Mouse (Mus musculus): ENCODE measurements around the gene Ppp3ca. TPM values are rescaled to one million over a fixed set of nuclear protein-coding genes. Genes with fewer than 3 reads are reported as not detected.

Gene Ppp3ca
- polyA plus RNA-seq, 1 experiment from 2014 or later, result 190 TPM

DNA sequence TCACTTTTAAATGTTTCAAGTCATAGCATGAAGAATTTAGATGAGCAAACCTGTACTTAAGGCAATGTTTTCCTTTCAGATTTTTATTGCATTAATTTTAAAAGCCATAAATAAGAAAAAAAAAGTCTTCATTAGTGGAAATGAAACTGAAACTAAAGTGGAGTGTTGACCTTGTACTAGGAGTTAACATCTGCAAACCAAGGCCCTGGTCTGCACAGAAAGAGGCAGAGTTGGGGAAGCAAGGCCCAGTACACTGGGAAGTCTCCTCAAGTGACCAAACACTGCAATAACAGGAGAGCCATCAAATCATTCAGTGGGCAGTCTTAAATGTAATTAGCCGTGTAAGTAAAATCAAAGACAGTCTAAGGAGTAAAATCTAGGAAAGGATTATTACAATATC, 38.3 kb downstream of the Ppp3ca start:
- Histone ChIP-seq H3K27me3 (replicated peaks) (no peaks in the 10 kb centered on the region), H3K9me3 (replicated peaks) (no peaks in the 10 kb centered on the region), H3K36me3 (no peaks in the 10 kb centered on the region), H3K4me1 (peaks cover 13% of the 10 kb centered on the region; the same call in 1 of the 2 replicates), H3K9ac (replicated peaks) (no peak overlapping the region), H3K4me2 (no peak overlapping the region), H3K4me3 (replicated peaks) (no peak overlapping the region), H3K27ac (replicated peaks) (no peak overlapping the region)
- 11% methylated on average over 1 of the region's 1 CpGs for WGBS
- no peak for ATAC-seq (ENCODE audit: low FRiP score)

DNA sequence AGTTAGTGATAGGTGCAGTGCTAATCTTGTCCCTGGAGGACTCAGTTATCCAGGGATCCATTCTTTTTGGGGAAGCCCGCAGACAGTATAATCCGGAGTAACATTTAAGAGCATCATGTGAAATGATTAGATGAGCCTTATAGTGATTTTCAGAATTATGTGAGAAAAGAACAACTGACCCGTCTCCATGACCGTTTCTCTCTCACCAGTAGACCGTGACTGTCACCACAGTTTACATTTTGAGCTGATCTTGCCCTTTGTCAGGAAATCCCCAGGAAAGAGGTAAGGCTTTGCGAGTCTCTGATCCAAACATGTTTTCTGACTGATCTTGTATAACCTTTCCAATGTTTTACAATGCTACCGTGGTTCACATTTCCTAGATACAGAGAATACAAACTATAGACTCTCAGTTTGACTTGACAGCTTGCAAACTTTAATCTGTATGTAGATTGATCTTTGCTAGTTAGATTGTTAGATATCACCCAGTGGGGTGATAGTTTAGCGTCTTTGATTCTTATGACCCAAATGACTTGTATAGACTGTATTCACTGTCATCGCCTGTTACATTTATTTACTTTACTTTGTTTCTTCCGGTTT, 40.5 kb downstream of the Ppp3ca start:
- no peak overlapping the region for H3K4me3 ChIP-seq (replicated peaks)
- peaks cover 13% of the 10 kb centered on the region; the same call in 1 of the 2 replicates for H3K4me1 ChIP-seq
- no peaks in the 10 kb centered on the region for H3K36me3 ChIP-seq
- WGBS, result 81% methylated on average over 10 of the region's 10 CpGs
- H3K9me3 ChIP-seq (replicated peaks), result no peaks in the 10 kb centered on the region
- H3K27me3 ChIP-seq (replicated peaks), result no peaks in the 10 kb centered on the region
- H3K27ac ChIP-seq (replicated peaks), result no peak overlapping the region
- H3K9ac ChIP-seq (replicated peaks), result no peak overlapping the region
- no peak for ATAC-seq (ENCODE audit: low FRiP score)
- H3K4me2 ChIP-seq, result no peak overlapping the region

DNA sequence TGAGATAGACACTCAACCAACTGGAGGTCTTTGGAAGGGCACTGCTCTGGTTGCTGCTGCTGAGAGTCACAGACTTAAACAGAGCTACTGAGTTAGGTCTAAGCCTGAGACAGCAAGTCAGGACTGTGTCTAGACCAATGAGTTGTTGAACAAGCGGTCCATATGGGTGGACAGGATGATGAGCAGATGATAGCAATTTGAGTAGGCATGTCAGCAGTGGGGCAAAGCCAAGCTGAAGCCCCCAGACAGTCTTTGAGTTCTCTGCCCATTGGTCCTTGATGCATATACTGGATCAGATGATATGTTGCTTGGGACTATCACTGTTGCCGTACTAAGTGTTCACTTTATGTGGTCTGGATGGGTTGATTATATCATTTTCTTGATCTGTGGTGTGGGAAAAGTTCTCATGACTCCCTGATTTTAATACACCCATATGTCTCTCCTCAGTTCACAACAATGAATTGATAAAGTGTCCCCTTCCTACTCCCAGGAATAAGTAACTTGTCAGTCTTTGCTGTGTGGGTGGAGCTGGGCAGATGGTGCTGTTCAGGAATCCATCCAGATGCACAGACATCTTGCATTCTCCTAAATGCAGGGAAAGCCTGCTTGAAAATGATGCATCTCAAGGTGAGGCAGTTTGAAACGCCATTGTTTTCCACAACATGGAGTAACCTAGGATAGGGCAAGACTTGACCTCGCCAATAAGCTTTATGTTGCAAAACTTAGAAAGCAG, 44.5 kb downstream of the Ppp3ca start:
- H3K4me2 ChIP-seq, result no peak overlapping the region
- no peaks in the 10 kb centered on the region for H3K9me3 ChIP-seq (replicated peaks)
- no peaks in the 10 kb centered on the region for H3K27me3 ChIP-seq (replicated peaks)
- H3K9ac ChIP-seq (replicated peaks), result no peak overlapping the region
- no peak overlapping the region for H3K27ac ChIP-seq (replicated peaks)
- H3K4me3 ChIP-seq (replicated peaks), result no peak overlapping the region
- H3K36me3 ChIP-seq, result no peaks in the 10 kb centered on the region
- peaks cover 4% of the 10 kb centered on the region for H3K4me1 ChIP-seq
- WGBS, result 90% methylated on average over 4 of the region's 4 CpGs
- ATAC-seq (ENCODE audit: low FRiP score), result no peak

DNA sequence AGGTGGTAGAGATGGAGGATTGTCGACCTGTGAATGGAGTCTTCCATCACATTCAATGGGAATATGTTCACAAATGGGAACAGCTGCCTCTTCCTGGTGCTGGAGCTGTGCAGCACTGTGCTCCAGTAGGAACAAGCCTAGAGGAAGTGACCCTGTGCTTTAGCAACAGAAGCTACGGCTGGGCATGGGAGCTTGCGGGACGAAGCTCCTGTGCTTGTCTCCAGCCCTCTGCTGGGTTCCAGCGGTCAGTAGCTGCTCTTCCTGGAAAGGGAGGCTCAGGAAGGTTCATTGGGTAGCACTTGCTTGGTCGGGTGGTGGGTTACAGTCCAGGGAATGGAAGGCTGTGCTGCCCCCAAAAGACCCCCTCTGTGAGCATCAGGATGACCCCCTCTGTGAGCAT, 46.3 kb downstream of the Ppp3ca start:
- no peak for ATAC-seq (ENCODE audit: low FRiP score)

DNA sequence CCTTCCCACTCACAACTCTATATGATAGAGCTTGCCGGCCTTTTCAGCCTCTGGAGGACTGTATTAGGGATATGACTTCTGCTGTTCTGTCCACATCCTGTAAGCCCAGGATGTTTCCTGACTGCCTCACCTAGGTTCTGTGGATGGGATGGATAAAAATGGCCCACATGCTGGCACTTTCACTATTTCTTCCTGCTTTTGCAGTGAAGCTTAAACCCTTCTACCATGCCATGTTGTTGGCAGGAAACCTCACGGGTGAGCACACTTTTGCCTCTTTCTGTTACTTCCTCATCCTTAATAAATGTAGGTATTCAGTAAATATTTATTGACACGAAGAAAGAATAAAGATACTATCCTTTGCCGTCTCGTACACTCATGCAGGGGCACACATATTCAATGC, 48.5 kb downstream of the Ppp3ca start:
- 87% methylated on average over 5 of the region's 5 CpGs for WGBS
- no peaks in the 10 kb centered on the region for H3K36me3 ChIP-seq
- no peak for ATAC-seq (ENCODE audit: low FRiP score)
- no peak overlapping the region for H3K9ac ChIP-seq (replicated peaks)
- no peak overlapping the region for H3K4me3 ChIP-seq (replicated peaks)
- no peak overlapping the region for H3K4me2 ChIP-seq
- H3K27ac ChIP-seq (replicated peaks), result no peak overlapping the region
- H3K27me3 ChIP-seq (replicated peaks), result no peaks in the 10 kb centered on the region
- H3K9me3 ChIP-seq (replicated peaks), result no peaks in the 10 kb centered on the region
- H3K4me1 ChIP-seq, result peaks cover 22% of the 10 kb centered on the region

More for the DNA sequence above, 46.3 kb downstream of the Ppp3ca start:
- H3K4me2 ChIP-seq, result no peak overlapping the region
- H3K27me3 ChIP-seq (replicated peaks), result no peaks in the 10 kb centered on the region
- H3K9ac ChIP-seq (replicated peaks), result no peak overlapping the region
- no peak overlapping the region for H3K4me3 ChIP-seq (replicated peaks)
- no peaks in the 10 kb centered on the region for H3K9me3 ChIP-seq (replicated peaks)
- 91% methylated on average over 6 of the region's 6 CpGs for WGBS
- peaks cover 17% of the 10 kb centered on the region for H3K4me1 ChIP-seq
- H3K36me3 ChIP-seq, result no peaks in the 10 kb centered on the region
- H3K27ac ChIP-seq (replicated peaks), result no peak overlapping the region

DNA sequence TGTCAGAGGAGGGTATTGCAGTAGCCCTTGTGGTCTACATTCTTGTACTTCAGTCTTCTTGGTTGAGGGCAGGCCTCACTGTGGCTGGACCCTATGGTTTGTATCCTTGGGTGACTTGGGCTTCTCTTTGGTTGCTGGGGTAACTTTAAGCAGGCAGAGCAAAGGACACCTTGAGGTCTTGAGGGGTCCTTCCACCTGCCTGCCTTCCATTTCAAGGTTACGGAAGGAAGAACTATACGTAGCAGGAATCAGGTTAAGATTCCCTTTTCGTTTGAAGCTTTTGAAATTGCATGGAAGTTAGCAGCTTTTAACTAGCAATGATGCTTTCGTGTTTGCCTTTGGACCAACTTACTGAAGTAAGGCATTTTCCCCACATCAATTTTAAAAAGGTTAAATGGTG, 51.3 kb downstream of the Ppp3ca start:
- H3K9ac ChIP-seq (replicated peaks), result no peak overlapping the region
- H3K27ac ChIP-seq (replicated peaks), result no peak overlapping the region
- H3K4me2 ChIP-seq, result no peak overlapping the region
- no peaks in the 10 kb centered on the region for H3K27me3 ChIP-seq (replicated peaks)
- H3K36me3 ChIP-seq, result no peaks in the 10 kb centered on the region
- WGBS, result 92% methylated on average over 4 of the region's 4 CpGs
- no peak for ATAC-seq (ENCODE audit: low FRiP score)
- peaks cover 31% of the 10 kb centered on the region for H3K4me1 ChIP-seq
- H3K4me3 ChIP-seq (replicated peaks), result no peak overlapping the region
- no peaks in the 10 kb centered on the region for H3K9me3 ChIP-seq (replicated peaks)

DNA sequence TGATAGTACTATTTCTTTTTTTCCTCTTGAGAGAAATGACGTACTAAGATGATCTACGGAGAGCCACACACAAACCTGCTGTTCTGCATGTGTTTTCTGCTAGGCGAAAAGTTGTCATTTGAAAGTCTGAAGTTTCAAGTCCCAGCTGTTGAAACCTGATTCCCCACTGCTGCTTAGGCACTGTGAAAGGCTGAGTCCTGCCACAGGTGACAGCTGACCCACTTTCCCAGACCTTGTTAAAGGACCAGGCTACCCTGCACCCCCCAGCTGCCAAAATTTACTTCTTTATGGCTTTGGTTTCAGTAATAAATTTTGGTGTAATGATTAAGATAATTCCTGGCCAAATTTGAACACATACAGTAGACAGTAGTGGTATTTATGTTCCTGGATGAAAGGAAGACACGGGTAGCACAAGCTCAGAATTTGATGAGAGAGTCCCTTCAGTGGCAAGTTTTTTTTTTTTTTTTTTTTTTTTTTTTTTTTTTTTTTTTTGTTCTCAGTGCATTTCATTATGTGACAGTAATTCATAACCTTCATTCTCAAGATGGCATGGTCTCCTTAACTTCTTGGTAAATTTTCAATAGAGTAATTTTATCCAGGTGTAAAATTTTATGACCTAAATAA, 52.0 kb downstream of the Ppp3ca start:
- H3K27ac ChIP-seq (replicated peaks), result no peak overlapping the region
- H3K9ac ChIP-seq (replicated peaks), result no peak overlapping the region
- H3K4me2 ChIP-seq, result no peak overlapping the region
- H3K4me1 ChIP-seq, result peaks cover 30% of the 10 kb centered on the region
- no peaks in the 10 kb centered on the region for H3K9me3 ChIP-seq (replicated peaks)
- H3K4me3 ChIP-seq (replicated peaks), result no peak overlapping the region
- no peak for ATAC-seq (ENCODE audit: low FRiP score)
- no peaks in the 10 kb centered on the region for H3K36me3 ChIP-seq
- 72% methylated on average over 4 of the region's 4 CpGs for WGBS
- no peaks in the 10 kb centered on the region for H3K27me3 ChIP-seq (replicated peaks)

DNA sequence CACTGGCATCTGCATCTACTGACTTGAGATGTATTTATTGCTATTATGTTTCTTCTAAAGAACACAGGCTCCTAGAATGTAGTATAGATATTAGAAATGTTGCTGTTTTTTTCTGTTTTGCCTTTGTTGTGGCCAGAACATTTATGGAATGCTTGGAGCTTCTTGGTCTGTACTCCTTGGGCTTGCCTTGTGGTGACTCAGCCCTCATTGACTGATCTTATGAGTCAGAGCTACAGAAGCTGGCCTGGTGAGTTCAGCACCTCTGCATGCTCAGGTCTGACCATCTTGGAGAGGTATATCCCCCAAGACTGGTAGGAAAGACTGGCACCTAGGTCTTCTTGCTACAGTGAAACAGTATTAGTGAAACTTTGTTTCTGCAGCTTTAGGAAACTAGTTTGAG, 52.6 kb downstream of the Ppp3ca start:
- Histone ChIP-seq H3K4me3 (replicated peaks) (no peak overlapping the region), H3K36me3 (no peaks in the 10 kb centered on the region)

DNA sequence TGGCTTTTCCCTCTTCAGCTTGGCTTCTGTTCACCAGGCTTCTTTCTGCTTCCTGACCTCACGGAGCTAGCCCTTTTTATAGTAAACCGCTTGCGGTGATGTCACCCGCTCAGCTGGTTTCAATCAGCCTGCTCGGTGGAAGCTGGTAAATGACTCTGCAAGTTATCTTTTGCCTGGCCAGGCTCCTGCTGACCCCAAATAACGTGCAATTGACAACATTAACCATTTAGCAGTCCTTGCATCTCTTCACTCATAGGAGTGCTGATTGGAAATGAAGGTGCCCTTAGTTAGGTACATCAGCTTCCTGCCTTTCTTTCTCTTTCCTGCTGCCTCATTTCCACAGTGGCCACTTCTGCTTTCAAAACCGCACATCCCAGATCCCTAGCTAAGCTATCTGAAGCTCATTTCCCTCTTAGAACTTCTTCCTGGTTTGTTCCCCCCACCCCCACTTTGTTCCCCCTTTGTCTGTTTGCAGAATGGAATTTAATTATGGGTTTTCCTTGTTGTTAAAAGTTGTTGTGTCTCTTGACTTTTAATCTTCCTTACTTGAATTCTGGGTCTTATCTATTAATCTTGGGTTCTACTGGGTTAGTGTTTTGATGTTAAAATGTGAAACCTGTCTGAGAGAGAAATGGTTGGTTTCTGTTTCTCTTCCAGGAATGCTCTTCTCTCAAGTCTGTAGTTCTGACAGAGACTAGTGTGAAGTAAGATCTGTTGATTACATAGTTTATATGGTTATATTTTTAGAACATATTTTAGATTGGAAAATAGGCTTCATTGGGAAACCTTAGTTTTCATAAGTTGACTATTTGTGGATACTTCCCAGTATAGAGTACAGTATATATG, 55.6 kb downstream of the Ppp3ca start:
- H3K4me1 ChIP-seq, result peaks cover 41% of the 10 kb centered on the region
- no peak overlapping the region for H3K4me3 ChIP-seq (replicated peaks)
- WGBS, result 65% methylated on average over 7 of the region's 7 CpGs
- H3K9ac ChIP-seq (replicated peaks), result no peak overlapping the region
- H3K27me3 ChIP-seq (replicated peaks), result no peaks in the 10 kb centered on the region
- H3K9me3 ChIP-seq (replicated peaks), result no peaks in the 10 kb centered on the region
- no peak overlapping the region; the same call in 1 of the 2 replicates for H3K27ac ChIP-seq (replicated peaks)
- H3K4me2 ChIP-seq, result no peak overlapping the region
- no peak for ATAC-seq (ENCODE audit: low FRiP score)
- no peaks in the 10 kb centered on the region for H3K36me3 ChIP-seq

More for the DNA sequence above, 52.6 kb downstream of the Ppp3ca start:
- peaks cover 32% of the 10 kb centered on the region for H3K4me1 ChIP-seq
- no peaks in the 10 kb centered on the region for H3K9me3 ChIP-seq (replicated peaks)
- H3K27me3 ChIP-seq (replicated peaks), result no peaks in the 10 kb centered on the region
- ATAC-seq (ENCODE audit: low FRiP score), result no peak
- no peak overlapping the region for H3K9ac ChIP-seq (replicated peaks)
- H3K4me2 ChIP-seq, result no peak overlapping the region
- H3K27ac ChIP-seq (replicated peaks), result no peak overlapping the region

DNA sequence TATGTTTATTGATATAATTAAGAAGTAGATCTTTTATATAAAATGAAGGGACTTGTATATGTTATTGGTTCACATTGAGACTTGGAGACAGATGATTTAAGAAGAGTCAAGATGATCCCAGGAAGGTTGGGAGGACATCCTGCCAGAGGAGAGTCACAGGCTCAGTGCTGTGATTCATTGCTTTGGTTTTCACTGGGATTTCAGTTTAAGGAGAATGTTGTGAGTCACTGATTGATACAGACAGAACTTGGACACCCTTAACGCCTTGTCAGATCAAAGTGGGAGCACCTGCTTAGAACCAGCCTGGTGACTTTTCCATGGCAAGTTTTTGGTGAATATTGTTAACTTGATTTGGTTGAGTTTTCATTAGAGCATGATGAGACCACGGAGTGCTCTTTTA, 58.0 kb downstream of the Ppp3ca start:
- H3K4me1 ChIP-seq, result peaks cover 44% of the 10 kb centered on the region
- H3K9ac ChIP-seq (replicated peaks), result no peak overlapping the region
- H3K4me2 ChIP-seq, result no peak overlapping the region
- H3K36me3 ChIP-seq, result no peaks in the 10 kb centered on the region
- 87% methylated on average over 2 of the region's 2 CpGs for WGBS
- H3K27ac ChIP-seq (replicated peaks), result no peak overlapping the region
- no peaks in the 10 kb centered on the region for H3K9me3 ChIP-seq (replicated peaks)
- H3K27me3 ChIP-seq (replicated peaks), result no peaks in the 10 kb centered on the region
- H3K4me3 ChIP-seq (replicated peaks), result no peak overlapping the region
- ATAC-seq (ENCODE audit: low FRiP score), result no peak

DNA sequence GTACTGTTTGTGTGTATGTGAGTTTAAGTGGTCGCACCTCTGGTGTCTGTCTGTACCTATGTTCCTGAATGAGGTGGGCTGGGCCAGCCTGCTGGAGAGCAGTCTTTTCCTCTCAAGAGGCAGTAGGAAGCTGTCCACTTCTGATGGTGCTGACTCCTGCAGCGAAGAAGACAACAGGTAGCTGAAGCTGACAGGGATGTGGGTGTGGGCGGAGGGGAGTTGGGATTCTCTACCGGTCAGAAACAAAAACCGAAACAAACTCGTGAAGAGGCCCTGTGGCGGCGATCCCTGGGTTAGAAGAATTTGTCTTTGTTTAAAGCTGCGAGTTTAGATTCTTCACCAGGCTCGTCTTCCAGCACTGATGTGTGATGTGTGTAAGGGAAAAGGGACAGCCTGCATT, 60.1 kb downstream of the Ppp3ca start:
- no peak overlapping the region for H3K4me2 ChIP-seq
- H3K27ac ChIP-seq (replicated peaks), result no peak overlapping the region
- no peak overlapping the region for H3K4me3 ChIP-seq (replicated peaks)
- H3K27me3 ChIP-seq (replicated peaks), result no peaks in the 10 kb centered on the region
- no peak for ATAC-seq (ENCODE audit: low FRiP score)
- peaks cover 45% of the 10 kb centered on the region for H3K4me1 ChIP-seq
- WGBS, result 59% methylated on average over 10 of the region's 10 CpGs
- H3K9ac ChIP-seq (replicated peaks), result no peak overlapping the region
- H3K36me3 ChIP-seq, result no peaks in the 10 kb centered on the region
- H3K9me3 ChIP-seq (replicated peaks), result no peaks in the 10 kb centered on the region
